ENCODE assay signal across 8 mouse cellular contexts in the genomic region with DNA sequence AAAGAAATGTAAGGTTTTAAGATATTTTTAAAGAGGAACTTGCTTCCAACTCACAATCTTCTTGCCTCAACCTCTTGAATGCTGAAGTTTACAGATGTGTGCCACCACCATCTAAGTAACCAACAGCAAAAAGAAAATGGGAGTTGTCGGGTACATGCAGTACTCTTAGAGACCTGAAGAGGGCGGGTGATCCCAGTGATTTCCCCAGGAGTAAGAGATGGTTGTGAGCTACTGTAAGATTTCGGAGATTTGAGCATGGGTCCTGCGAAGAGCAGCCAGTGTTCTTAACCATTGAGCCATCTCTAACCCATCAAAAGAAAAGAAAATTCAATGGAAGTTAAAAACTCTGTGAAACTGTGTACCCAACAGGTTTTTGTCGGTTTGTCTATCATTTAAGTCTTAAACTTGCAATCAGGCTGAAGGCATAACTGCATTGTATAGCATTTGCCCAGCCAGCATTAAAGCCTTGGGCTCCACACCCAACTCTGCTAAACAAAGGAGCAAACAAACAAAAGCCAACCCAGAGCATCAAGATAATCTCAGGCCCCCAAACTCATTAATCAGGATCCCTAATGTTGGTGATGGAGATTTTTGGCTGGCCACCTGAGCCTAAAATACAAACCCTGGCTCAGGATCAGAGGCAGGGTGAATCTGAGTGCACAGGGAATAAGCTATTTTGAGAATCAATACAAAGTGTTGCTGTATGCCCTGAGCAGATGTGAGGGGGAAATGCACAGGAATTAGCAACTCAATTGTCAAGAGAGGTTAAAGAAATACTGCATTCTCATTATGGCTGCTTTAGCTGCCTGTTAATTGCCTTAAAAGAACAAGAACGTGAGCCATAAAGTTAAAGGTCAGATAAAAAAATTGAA.
DNase-seq lines count a peak whose midpoint lies in the region; TF ChIP-seq lines count a peak whose summit lies in the region.
"Had no signal": no experiment of that assay in that cellular context is flagged by ENCODE, and none has a peak within 500 bp of the region (broad histone marks: within the 10 kb centered on the region; RNA-seq: fewer than 3 reads in every experiment).

No protein-coding gene starts in this region.

- no peak for TF ChIP-seq CTCF in lung, adult 2 months (IDR thresholded peaks at IDR 0.05; ENCODE audit: insufficient read depth, low read length)

- no peak overlapping the region for H3K4me3 ChIP-seq in lung, adult 2 months (replicated peaks; ENCODE audit: extremely low read depth, low read depth, low read length)
- H3K4me3 ChIP-seq: megakaryocyte, embryonic 14.5 days had no signal

- no peaks in the 10 kb centered on the region for H3K4me1 ChIP-seq in lung, adult 2 months (ENCODE audit: control insufficient read depth, insufficient read depth, low read length)
- H3K4me1 ChIP-seq: megakaryocyte, embryonic 14.5 days had no signal

- WGBS in lung, adult 2 months = 34% methylated on average over 6 of the region's 6 CpGs

- TF ChIP-seq POLR2A in lung, adult 2 months (IDR thresholded peaks at IDR 0.05; ENCODE audit: borderline replicate concordance, extremely low read depth, low read depth, low read length) = no peak

- peak; percentile 12 for DNase-seq in right cerebral cortex, adult 18-20 months
- DNase-seq in right cerebral cortex, postnatal 36 days (ENCODE audit: low spot score in 2 of 2) = no peak
- peak; percentile 76 for DNase-seq in ZHBTc4 (ENCODE audit: low read depth, low spot score)
- peak; percentile 25 to 48 for DNase-seq in cerebellum, postnatal 25 days
- DNase-seq in hindlimb bud, embryonic 11.5 days (ENCODE audit: extremely low spot score, low read depth, low spot score) = peak; percentile 39
- peak; percentile 15 for DNase-seq in lung, adult 2 months
- DNase-seq in spleen, postnatal 10 days (ENCODE audit: low spot score in 2 of 2) = peak; percentile 19 to 68

Comparison
In these comparisons a context has a peak if more than half of its experiments do, and no peak if none do; other contexts are left out.
1. DNase-seq: peak in right cerebral cortex, adult 18-20 months (single experiment), ZHBTc4 (single experiment), cerebellum, postnatal 25 days (2 of 2), hindlimb bud, embryonic 11.5 days (single experiment), lung, adult 2 months (single experiment) and spleen, postnatal 10 days (2 of 2); none in right cerebral cortex, postnatal 36 days (0 of 2).